In genomic region chr14:87419740-87420139, GRCm38 (mm10) we compare ENCODE assay signal across 1 mouse cellular context.
TF ChIP-seq lines count a peak whose summit lies in the region.

No protein-coding gene starts in this region.

TF ChIP-seq in MEL, 35 proteins besides CTCF, POLR2A, EP300 and RAD21 (continued from another document):
- TF ChIP-seq USF1 (IDR thresholded peaks at IDR 0.05; ENCODE audit: low read depth, low read length) = no peak
- no peak for TF ChIP-seq KAT2A (conservative IDR thresholded peaks at IDR 0.05; ENCODE audit: low read depth, low read length)
- TF ChIP-seq ELF1 (IDR thresholded peaks at IDR 0.05; ENCODE audit: low read depth, low read length) = peak; percentile 63; the same call in 1 of the 2 replicates
- peak; percentile 64 for TF ChIP-seq TCF12 (IDR thresholded peaks at IDR 0.05; ENCODE audit: low read depth, low read length)
- peak; percentile 91 for TF ChIP-seq GATA1 (IDR thresholded peaks at IDR 0.05; ENCODE audit: low read depth, low read length)
- TF ChIP-seq ZC3H11A (IDR thresholded peaks at IDR 0.05; ENCODE audit: low read depth, low read length) = no peak
- TF ChIP-seq ETS1 (IDR thresholded peaks at IDR 0.05; ENCODE audit: low read depth, low read length) = peak; percentile 86
- TF ChIP-seq NRF1 (IDR thresholded peaks at IDR 0.05; ENCODE audit: insufficient read depth, low read depth, low read length, poor library complexity, severe bottlenecking) = peak; percentile 44; the same call in 1 of the 2 replicates
- TF ChIP-seq ZNF384 (IDR thresholded peaks at IDR 0.05; ENCODE audit: low read depth, low read length) = no peak
TF ChIP-seq in MEL: peak in this region for 18.
